Mouse (Mus musculus) lung, postnatal 0 days (tissue): ENCODE data around the gene Pan3. TPM values are rescaled to one million over a fixed set of nuclear protein-coding genes. Genes with fewer than 3 reads are reported as not detected.

Source experiments
- ATAC-seq: fragments of 200-750 bp; cut with Nextera tagmentation; 2 replicates; pipeline ENCODE4 v1.8.0; 2017; ENCODE audit warnings: moderate library complexity
- DNase-seq: peaks from one replicate; pipeline ENCODE4 v3.0.0-alpha.2; 2016; ENCODE audit warnings: low spot score
- H3K27ac ChIP-seq: fragments of 300-500 bp; sonication (generic); 2 replicates; pipeline ENCODE4 v1.5.1; 2014; ENCODE audit warnings: antibody characterized with exemption, mild to moderate bottlenecking, low read length, mixed read lengths
- H3K27me3 ChIP-seq: fragments of 300-500 bp; sonication (generic); replicated peaks from 2 replicates; pipeline ENCODE4 v1.6.1; 2014; ENCODE audit warnings: low read length, mixed read lengths; ENCODE audit not compliant: insufficient read depth
- H3K36me3 ChIP-seq: fragments of 300-500 bp; sonication (generic); 2 replicates; pipeline ENCODE4 v1.6.1; 2014; ENCODE audit warnings: low read length, mixed read lengths; ENCODE audit not compliant: insufficient read depth
- H3K4me1 ChIP-seq: fragments of 300-500 bp; sonication (generic); 2 replicates; pipeline ENCODE4 v1.6.1; 2014; ENCODE audit warnings: antibody characterized with exemption, low read depth, low read length, mixed read lengths; ENCODE audit not compliant: insufficient read depth
- H3K4me2 ChIP-seq: fragments of 300-500 bp; sonication (generic); replicated peaks from 2 replicates; pipeline ENCODE4 v1.6.1; 2014; ENCODE audit warnings: low read depth, mild to moderate bottlenecking, low read length, moderate library complexity, mixed read lengths
- H3K4me3 ChIP-seq: fragments of 300-500 bp; sonication (generic); 2 replicates; pipeline ENCODE4 v1.5.1; 2014; ENCODE audit warnings: low read depth, low read length
- H3K9ac ChIP-seq: fragments of 300-500 bp; sonication (generic); replicated peaks from 2 replicates; pipeline ENCODE4 v1.6.1; 2014; ENCODE audit warnings: low read depth, mild to moderate bottlenecking
- H3K9me3 ChIP-seq: fragments of 300-500 bp; sonication (generic); 2 replicates; pipeline ENCODE4 v1.6.1; 2016; ENCODE audit warnings: low read length, mixed read lengths
- CTCF ChIP-seq: IDR thresholded peaks from 2 replicates; pipeline ENCODE4 v1.5.1; 2016; ENCODE audit warnings: antibody characterized with exemption, mild to moderate bottlenecking
- EP300 ChIP-seq: IDR thresholded peaks from 2 replicates; pipeline ENCODE4 v1.6.1; 2016; ENCODE audit warnings: antibody characterized with exemption, mild to moderate bottlenecking, control low read depth
- WGBS: fragments of 180-500 bp; shearing (Covaris S2); extraction: QIAGEN DNeasy Blood & Tissue Kit; methylation state at CpG from one replicate; pipeline ENCODE4 v1.1.7; 2014; 5-methylcytosine and 5-hydroxymethylcytosine counted together
- polyA plus RNA-seq: library from polyadenylated mRNA; unstranded; fragments of >200 nt; fragmentation: Nextera tagmentation; extraction: Ambion mirVana; gene quantifications from 2 replicates; pipeline ENCODE4 v1.2.1, GENCODE M21; 2015

Pan3 gene
- polyA plus RNA-seq, 1 experiment from 2014 or later = 77.8 TPM

- TF ChIP-seq EP300 (no peak), CTCF (no peak)
- no peak overlapping the region for H3K9ac ChIP-seq
Measured at GRCm38 (mm10) chr5:147392667-147393213, 37.2 kb upstream of the Pan3 start.

GRCm38 (mm10) chr5:147395050-147395449, 34.9 kb upstream of the Pan3 start:
- DNase-seq = no peak
- Histone ChIP-seq H3K4me2 (no peak overlapping the region), H3K9me3 (no peaks in the 10 kb centered on the region), H3K4me3 (no peak overlapping the region), H3K27me3 (peaks cover 14% of the 10 kb centered on the region), H3K27ac (no peak overlapping the region), H3K9ac (no peak overlapping the region), H3K36me3 (no peaks in the 10 kb centered on the region), H3K4me1 (no peaks in the 10 kb centered on the region)
- ATAC-seq = no peak
- 13% methylated on average over 1 of the region's 1 CpGs for WGBS
- TF ChIP-seq CTCF (0 out of 2 replicates have a peak, but pooled peaks have one; percentile 11), EP300 (no peak)

More at GRCm38 (mm10) chr5:147392667-147393213, 37.2 kb upstream of the Pan3 start:
- no peak; the same call in 1 of the 2 replicates for ATAC-seq
- peak; percentile 26 for DNase-seq
- no peak overlapping the region for H3K4me3 ChIP-seq
- no peaks in the 10 kb centered on the region for H3K9me3 ChIP-seq
- H3K36me3 ChIP-seq = no peaks in the 10 kb centered on the region
- H3K27me3 ChIP-seq = no peaks in the 10 kb centered on the region
- 55% methylated on average over 12 of the region's 12 CpGs for WGBS
- no peak overlapping the region for H3K4me2 ChIP-seq
- H3K4me1 ChIP-seq = no peaks in the 10 kb centered on the region
- no peak overlapping the region for H3K27ac ChIP-seq

GRCm38 (mm10) chr5:147399843-147400504, 30.0 kb upstream of the Pan3 start, which contains the start of gene Flt3:
TSS of gene Flt3 (minus strand) at chr5:147400489.
- ATAC-seq (peak; percentile 76), DNase-seq (peak; percentile 49)
- peak within 1 kb of the TSS; percentile 17; the same call in 1 of the 2 replicates for H3K4me3 ChIP-seq
- no peak within 1 kb of the TSS for H3K27ac ChIP-seq
- H3K27me3 ChIP-seq = peaks cover 32% of the 10 kb centered on the region
- no peak within 1 kb of the TSS for H3K9ac ChIP-seq
- peak within 1 kb of the TSS; percentile 19; the same call in 1 of the 2 replicates for H3K4me2 ChIP-seq
- no peaks in the 10 kb centered on the region for H3K36me3 ChIP-seq
- 1% methylated on average over 48 of the region's 56 CpGs for WGBS
- no peaks in the 10 kb centered on the region for H3K4me1 ChIP-seq
- TF ChIP-seq EP300 (no peak), CTCF (no peak)
- H3K9me3 ChIP-seq = no peaks in the 10 kb centered on the region

GRCm38 (mm10) chr5:147400505-147400979, 29.4 kb upstream of the Pan3 start:
- H3K4me3 ChIP-seq = peak overlapping the region; percentile 17; the same call in 1 of the 2 replicates
- ATAC-seq (no peak), DNase-seq (no peak)
- no peaks in the 10 kb centered on the region for H3K4me1 ChIP-seq
- WGBS = 2% methylated on average over 17 of the region's 17 CpGs
- no peak overlapping the region for H3K27ac ChIP-seq
- no peaks in the 10 kb centered on the region for H3K9me3 ChIP-seq
- H3K27me3 ChIP-seq = peaks cover 32% of the 10 kb centered on the region
- no peaks in the 10 kb centered on the region for H3K36me3 ChIP-seq
- peak overlapping the region; percentile 19; the same call in 1 of the 2 replicates for H3K4me2 ChIP-seq
- H3K9ac ChIP-seq = no peak overlapping the region
- TF ChIP-seq EP300 (no peak), CTCF (no peak)

GRCm38 (mm10) chr5:147401024-147401423, 28.9 kb upstream of the Pan3 start:
- H3K27me3 ChIP-seq = peaks cover 32% of the 10 kb centered on the region
- H3K4me1 ChIP-seq = no peaks in the 10 kb centered on the region
- H3K9me3 ChIP-seq = no peaks in the 10 kb centered on the region
- ATAC-seq = no peak
- TF ChIP-seq CTCF (no peak), EP300 (no peak)
- no peak overlapping the region for H3K27ac ChIP-seq
- 18% methylated on average over 11 of the region's 11 CpGs for WGBS
- H3K9ac ChIP-seq = no peak overlapping the region
- no peak overlapping the region for H3K4me2 ChIP-seq
- no peak for DNase-seq
- no peaks in the 10 kb centered on the region for H3K36me3 ChIP-seq
- H3K4me3 ChIP-seq = no peak overlapping the region

- Histone ChIP-seq H3K4me3 (no peak overlapping the region), H3K36me3 (no peaks in the 10 kb centered on the region), H3K27me3 (peaks cover 32% of the 10 kb centered on the region), H3K4me1 (no peaks in the 10 kb centered on the region), H3K9ac (no peak overlapping the region), H3K27ac (no peak overlapping the region), H3K9me3 (no peaks in the 10 kb centered on the region), H3K4me2 (no peak overlapping the region)
- WGBS = 16% methylated on average over 5 of the region's 5 CpGs
- ATAC-seq = no peak
- TF ChIP-seq CTCF (peak; percentile 76), EP300 (no peak)
- DNase-seq = peak; percentile 82
Measured at GRCm38 (mm10) chr5:147402505-147402904, 27.5 kb upstream of the Pan3 start.
